Mouse (Mus musculus) olfactory bulb, adult 2 months (tissue): Measurements from ENCODE around the gene Slc38a4.

ENCODE experiments used
- CTCF ChIP-seq: fragments of 200-500 bp; IDR thresholded peaks from 2 replicates; pipeline ENCODE4 v1.5.1; 2012; ENCODE audit warnings: low read depth, mild to moderate bottlenecking, low read length, moderate library complexity; ENCODE audit not compliant: insufficient read depth
- POLR2A ChIP-seq: fragments of 200-500 bp; IDR thresholded peaks from 2 replicates; pipeline ENCODE4 v1.6.1; 2012; ENCODE audit warnings: mild to moderate bottlenecking, low read depth, low read length, moderate library complexity; ENCODE audit not compliant: insufficient read depth

DNA sequence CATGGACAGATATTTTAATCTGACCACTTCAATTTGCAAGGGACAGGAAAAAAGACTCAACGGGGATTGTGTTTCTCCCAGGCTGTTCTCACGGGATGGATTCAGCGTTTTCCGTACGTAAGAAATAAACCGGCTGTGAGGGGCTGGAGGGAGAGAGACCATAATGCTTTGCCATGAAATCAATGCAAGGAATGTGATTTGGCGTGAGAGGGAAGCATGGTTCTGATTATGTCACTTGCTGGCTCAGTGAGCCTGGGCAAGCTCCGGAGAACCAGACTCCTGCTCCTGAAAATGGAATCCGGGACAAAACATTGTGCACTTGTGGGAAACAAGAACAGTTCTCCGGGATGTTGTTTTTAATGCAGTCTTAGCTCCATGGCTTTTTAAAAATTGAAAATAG, 92.0 kb downstream of the Slc38a4 start:
- no peak for TF ChIP-seq CTCF
- no peak for TF ChIP-seq POLR2A
